Mouse (Mus musculus): Measurements from ENCODE around the gene Osbpl8. TPM values are rescaled to one million over a fixed set of nuclear protein-coding genes. Genes with fewer than 3 reads are reported as not detected.

Gene Osbpl8
- total and polyA plus RNA-seq, 3 experiments: 12.9 to 26.4 (median 23.4) TPM

DNA sequence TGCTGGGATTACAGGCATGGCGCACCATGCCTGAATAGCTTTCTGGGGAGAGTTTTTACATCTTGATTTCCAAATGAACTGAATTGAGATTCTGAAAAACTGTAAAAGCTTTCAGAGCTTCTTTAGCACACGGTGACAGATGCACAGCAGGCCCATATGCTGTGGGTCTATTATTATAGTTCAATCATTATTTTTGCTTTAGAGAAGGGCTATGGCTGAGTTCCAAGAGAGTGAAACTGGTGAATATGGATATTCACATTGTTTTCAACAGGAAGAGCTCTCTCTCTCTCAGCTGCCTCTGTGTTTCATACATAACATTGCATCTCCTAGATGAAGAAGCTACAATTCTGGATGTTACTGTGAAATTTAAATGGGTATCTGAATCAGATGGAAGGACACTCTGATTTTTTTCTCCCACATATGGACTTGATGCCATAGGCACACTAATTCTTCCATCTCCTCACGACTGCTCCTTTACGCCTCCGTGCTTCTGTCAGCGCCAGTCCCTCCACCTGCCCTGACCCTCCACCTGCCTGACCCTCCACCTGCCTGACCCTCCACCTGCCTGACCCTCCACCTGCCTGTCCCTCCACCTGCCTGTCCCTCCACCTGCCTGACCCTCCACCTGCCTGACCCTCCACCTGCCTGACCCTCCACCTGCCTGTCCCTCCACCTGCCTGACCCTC lies 25.7 kb downstream of the Osbpl8 start:
- Histone ChIP-seq H3K36me3 (replicated peaks in 1 of 2; ENCODE audit: control insufficient read depth in 1 of 2, insufficient read depth in 1 of 2, low read length in 1 of 2) (peaks cover 0 to 7% of the 10 kb centered on the region in 2 experiments), H3K79me2 (replicated peaks; ENCODE audit: control insufficient read depth, extremely low read depth, insufficient read depth, poor library complexity, severe bottlenecking) (peaks cover 47% of the 10 kb centered on the region), H3K4me3 (replicated peaks in 1 of 3; ENCODE audit: low read depth in 2 of 3, low read length in 2 of 3, poor library complexity in 1 of 3) (no peak overlapping the region), H3K4me2 (ENCODE audit: insufficient read depth, low read depth, poor library complexity, severe bottlenecking) (no peak overlapping the region), H3K9me3 (replicated peaks; ENCODE audit: low read length) (no peaks in the 10 kb centered on the region), H3K27me3 (replicated peaks) (no peaks in the 10 kb centered on the region), H3K4me1 (ENCODE audit: control insufficient read depth in 1 of 2, insufficient read depth in 2 of 2) (peaks cover 3 to 14% of the 10 kb centered on the region in 2 experiments; a peak in 2 of 4 replicates), H3K9ac (ENCODE audit: insufficient read depth, low read depth) (no peak overlapping the region), H3K27ac (ENCODE audit: insufficient read depth, low read depth) (no peak overlapping the region)
- dilution Hi-C loops (cut with MboI; ENCODE audit: extremely low pct_ligation_motif_present, extremely low pct_unique_long_range_greater_than_20kb, low sequenced_read_pairs): no loop called here
- TF ChIP-seq HCFC1 (IDR thresholded peaks at IDR 0.05; ENCODE audit: low read depth, low read length) (no peak), MAX (IDR thresholded peaks at IDR 0.05; ENCODE audit: low read length) (no peak), RAD21 (IDR thresholded peaks at IDR 0.05; ENCODE audit: low read depth, low read length) (no peak), E2F4 (IDR thresholded peaks at IDR 0.05; ENCODE audit: insufficient replicate concordance, low read depth, low read length) (no peak), CTCF (conservative IDR thresholded peaks at IDR 0.05 in 1 of 2, IDR thresholded peaks at IDR 0.05 in 1 of 2; ENCODE audit: low read depth in 2 of 2, low read length in 2 of 2) (no peak), USF2 (conservative IDR thresholded peaks at IDR 0.05; ENCODE audit: low read depth, low read length) (no peak), USF1 (IDR thresholded peaks at IDR 0.05; ENCODE audit: low read depth, low read length) (no peak)
- DNase-seq (ENCODE audit: extremely low read depth): no peak
- in situ Hi-C loops (cut with MboI; ENCODE audit: low pct_ligation_motif_present, low pct_unique_long_range_greater_than_20kb, low sequenced_read_pairs): no loop called here

DNA sequence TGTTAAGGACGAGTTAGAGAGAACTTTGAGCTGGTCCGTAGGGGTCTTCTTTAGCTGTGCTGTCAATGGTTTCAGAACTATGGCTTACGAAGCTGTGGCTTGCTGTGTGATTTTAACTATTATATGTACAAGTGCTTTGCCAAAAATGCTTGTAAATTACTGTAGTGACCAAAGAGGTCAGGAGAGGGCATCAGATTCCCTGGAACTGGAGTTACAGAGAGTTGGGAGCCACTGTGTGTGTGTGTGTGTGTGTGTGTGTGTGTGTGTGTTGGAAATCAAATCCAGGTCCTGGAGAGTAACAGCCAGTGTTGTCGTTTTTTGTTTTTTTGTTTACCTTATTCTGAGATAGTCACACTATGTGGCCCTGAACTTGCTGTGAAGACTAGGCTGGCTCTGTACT lies 29.0 kb downstream of the Osbpl8 start:
- Histone ChIP-seq H3K4me1 (ENCODE audit: control insufficient read depth in 1 of 2, insufficient read depth in 2 of 2) (peaks cover 3 to 11% of the 10 kb centered on the region in 2 experiments; a peak in 2 of 4 replicates), H3K9ac (ENCODE audit: insufficient read depth, low read depth) (no peak overlapping the region), H3K4me3 (replicated peaks in 1 of 3; ENCODE audit: low read depth in 2 of 3, low read length in 2 of 3, poor library complexity in 1 of 3) (no peak overlapping the region), H3K27ac (ENCODE audit: insufficient read depth, low read depth) (no peak overlapping the region), H3K36me3 (replicated peaks in 1 of 2; ENCODE audit: control insufficient read depth in 1 of 2, insufficient read depth in 1 of 2, low read length in 1 of 2) (peaks cover 8 to 26% of the 10 kb centered on the region in 2 experiments), H3K79me2 (replicated peaks; ENCODE audit: control insufficient read depth, extremely low read depth, insufficient read depth, poor library complexity, severe bottlenecking) (peaks cover 38% of the 10 kb centered on the region), H3K27me3 (replicated peaks) (no peaks in the 10 kb centered on the region), H3K9me3 (replicated peaks; ENCODE audit: low read length) (no peaks in the 10 kb centered on the region), H3K4me2 (ENCODE audit: insufficient read depth, low read depth, poor library complexity, severe bottlenecking) (no peak overlapping the region)
- TF ChIP-seq POLR2AphosphoS2 (IDR thresholded peaks at IDR 0.05; ENCODE audit: low read depth, low read length) (no peak), MAX (IDR thresholded peaks at IDR 0.05; ENCODE audit: low read length) (no peak), SMC3 (IDR thresholded peaks at IDR 0.05; ENCODE audit: low read depth, low read length) (no peak)
- dilution Hi-C loops (cut with MboI; ENCODE audit: extremely low pct_ligation_motif_present, extremely low pct_unique_long_range_greater_than_20kb, low sequenced_read_pairs) (no loop called here), in situ Hi-C loops (cut with MboI; ENCODE audit: low pct_ligation_motif_present, low pct_unique_long_range_greater_than_20kb, low sequenced_read_pairs) (no loop called here)
- DNase-seq (ENCODE audit: extremely low read depth): no peak

GRCm38 (mm10) chr10:111196191-111196590 lies 31.6 kb downstream of the Osbpl8 start:
- Histone ChIP-seq H3K9ac (ENCODE audit: insufficient read depth, low read depth) (no peak overlapping the region), H3K9me3 (replicated peaks; ENCODE audit: low read length) (no peaks in the 10 kb centered on the region), H3K4me3 (replicated peaks in 1 of 3; ENCODE audit: low read depth in 2 of 3, low read length in 2 of 3, poor library complexity in 1 of 3) (no peak overlapping the region), H3K4me2 (ENCODE audit: insufficient read depth, low read depth, poor library complexity, severe bottlenecking) (no peak overlapping the region), H3K27me3 (replicated peaks) (no peaks in the 10 kb centered on the region), H3K36me3 (replicated peaks in 1 of 2; ENCODE audit: control insufficient read depth in 1 of 2, insufficient read depth in 1 of 2, low read length in 1 of 2) (peaks cover 8 to 28% of the 10 kb centered on the region in 2 experiments), H3K79me2 (replicated peaks; ENCODE audit: control insufficient read depth, extremely low read depth, insufficient read depth, poor library complexity, severe bottlenecking) (peaks cover 38% of the 10 kb centered on the region), H3K4me1 (ENCODE audit: control insufficient read depth in 1 of 2, insufficient read depth in 2 of 2) (0 out of 4 replicates have a peak, but pooled peaks cover 0 to 3% of the 10 kb centered on the region in 2 experiments), H3K27ac (ENCODE audit: insufficient read depth, low read depth) (no peak overlapping the region)
- dilution Hi-C loops (cut with MboI; ENCODE audit: extremely low pct_ligation_motif_present, extremely low pct_unique_long_range_greater_than_20kb, low sequenced_read_pairs) (no loop called here), in situ Hi-C loops (cut with MboI; ENCODE audit: low pct_ligation_motif_present, low pct_unique_long_range_greater_than_20kb, low sequenced_read_pairs) (no loop called here)
- DNase-seq (ENCODE audit: extremely low read depth): no peak
- TF ChIP-seq SIN3A (IDR thresholded peaks at IDR 0.05; ENCODE audit: low read length) (no peak), RCOR1 (conservative IDR thresholded peaks at IDR 0.05; ENCODE audit: low read depth, low read length) (no peak), IRF4 (IDR thresholded peaks at IDR 0.05; ENCODE audit: low read depth, low read length) (no peak), GABPA (IDR thresholded peaks at IDR 0.05; ENCODE audit: insufficient replicate concordance, low read depth, low read length) (no peak), NELFE (IDR thresholded peaks at IDR 0.05; ENCODE audit: low read depth, low read length) (no peak), ZMIZ1 (IDR thresholded peaks at IDR 0.05; ENCODE audit: low read depth, low read length) (no peak), CHD2 (IDR thresholded peaks at IDR 0.05; ENCODE audit: low read length) (no peak), ZKSCAN1 (IDR thresholded peaks at IDR 0.05; ENCODE audit: borderline replicate concordance, low read depth, low read length) (no peak), MEF2A (IDR thresholded peaks at IDR 0.05; ENCODE audit: borderline replicate concordance, low read depth, low read length) (no peak), ELF1 (IDR thresholded peaks at IDR 0.05; ENCODE audit: low read depth, low read length) (no peak), HCFC1 (IDR thresholded peaks at IDR 0.05; ENCODE audit: low read depth, low read length) (no peak), USF1 (IDR thresholded peaks at IDR 0.05; ENCODE audit: low read depth, low read length) (no peak), MAX (IDR thresholded peaks at IDR 0.05; ENCODE audit: low read length) (no peak), NRF1 (IDR thresholded peaks at IDR 0.05; ENCODE audit: low read depth, low read length) (no peak), TCF12 (IDR thresholded peaks at IDR 0.05; ENCODE audit: low read depth, low read length) (no peak), ETS1 (conservative IDR thresholded peaks at IDR 0.05; ENCODE audit: low read depth, low read length) (no peak), KAT2A (IDR thresholded peaks at IDR 0.05; ENCODE audit: insufficient replicate concordance, low read length) (no peak), EP300 (IDR thresholded peaks at IDR 0.05; ENCODE audit: low read length) (no peak)

Measured in CH12.LX (cell line).